Mouse (Mus musculus): ENCODE results near the gene Gm14180.
"Not testable (repeated sequence)": the region's sequence is repeated elsewhere in the genome, so short reads cannot be mapped to it uniquely, and the experiment has no call there.

DNA sequence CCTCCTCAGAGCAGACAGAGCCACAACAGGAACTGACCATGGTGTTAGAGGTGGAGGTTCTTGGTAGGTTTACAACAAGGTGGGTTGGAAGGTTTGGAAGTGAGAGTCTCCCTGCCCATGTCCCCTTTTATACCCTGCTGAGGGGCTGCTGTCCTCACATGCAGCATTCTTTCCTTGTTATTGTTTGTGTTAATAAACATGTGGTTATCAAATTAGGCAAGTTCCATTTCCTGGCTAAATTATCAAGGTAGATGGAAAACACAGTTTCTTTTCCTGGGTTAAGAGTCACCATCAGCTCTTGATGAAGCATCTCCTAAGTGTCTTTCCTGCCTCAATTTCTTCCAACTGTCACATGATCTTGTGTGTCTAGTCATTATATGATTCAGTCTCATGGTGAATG is 38.7 kb upstream of the Gm14180 start, which contains the start of gene Gm11595:
- TF ChIP-seq POLR2A (IDR thresholded peaks at IDR 0.05; ENCODE audit: extremely low read depth, insufficient read depth, low read length); CTCF (IDR thresholded peaks at IDR 0.05; ENCODE audit: low read depth, low read length): not testable (repeated sequence)
